Mouse (Mus musculus) brown adipose tissue, adult 24 weeks (tissue): ENCODE data around the gene Trappc6b. TPM values are rescaled to one million over a fixed set of nuclear protein-coding genes. Genes with fewer than 3 reads are reported as not detected.
"Not testable (repeated sequence)": the region's sequence is repeated elsewhere in the genome, so short reads cannot be mapped to it uniquely, and the experiment has no call there.

Experiments used
- H3K27ac ChIP-seq: fragments of 200-500 bp; replicated peaks from 2 replicates; pipeline ENCODE4 v1.5.1; 2012; ENCODE audit warnings: low read depth, mild to moderate bottlenecking, low read length
- H3K4me1 ChIP-seq: fragments of 200-500 bp; 2 replicates; pipeline ENCODE4 v1.6.1; 2012; ENCODE audit warnings: low read length, mixed read lengths; ENCODE audit not compliant: control insufficient read depth, insufficient read depth, insufficient read length
- H3K4me3 ChIP-seq: fragments of 200-500 bp; 2 replicates; pipeline ENCODE4 v1.5.1; 2012; ENCODE audit warnings: low read depth, mild to moderate bottlenecking, low read length, moderate library complexity; ENCODE audit not compliant: insufficient read depth
- polyA plus RNA-seq: library from polyadenylated mRNA; stranded (reverse); fragments of >200 nt; gene quantifications from 2 replicates; pipeline ENCODE4 v1.2.4, GENCODE M21; 2012; ENCODE audit not compliant: missing spikeins, insufficient read depth, insufficient read length

The Trappc6b gene
- polyA plus RNA-seq, 1 experiment, result 120 TPM

DNA sequence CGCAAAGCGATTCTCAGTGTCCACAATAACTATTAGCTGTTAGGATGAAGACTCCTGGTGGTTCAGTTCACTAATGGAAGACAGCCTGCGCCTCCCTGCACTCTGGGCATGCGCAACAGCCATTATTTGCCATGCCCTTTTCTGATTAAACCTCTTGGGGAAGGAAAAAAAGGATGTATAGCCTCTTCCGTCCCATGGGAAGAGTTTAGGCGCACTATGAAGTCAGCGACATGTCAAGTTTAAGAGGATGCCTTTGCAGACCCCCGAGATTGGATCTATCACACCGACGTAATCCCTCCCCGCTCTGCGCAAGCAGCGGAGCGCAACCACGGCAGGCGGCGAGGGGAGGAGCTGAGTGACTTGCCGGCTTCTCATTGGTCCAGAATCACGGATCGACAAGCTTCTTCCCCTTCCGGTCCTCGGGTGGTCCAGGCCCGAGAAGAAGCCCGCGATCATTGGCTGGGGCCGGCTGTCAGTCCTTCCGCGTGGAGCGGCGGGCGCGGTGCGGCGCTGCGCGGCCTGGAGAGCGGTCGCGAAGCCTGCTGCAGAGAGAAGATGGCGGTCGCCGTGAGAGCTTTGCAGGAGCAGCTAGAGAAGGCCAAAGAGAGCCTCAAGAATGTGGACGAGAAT, 5.3 kb upstream of the Trappc6b start, which contains the start of gene Pnn:
Pnn (plus strand) TSS at position 437 of the 630 bp plus-strand sequence.
- Histone ChIP-seq H3K27ac (peak within 1 kb of the TSS; percentile 80), H3K4me1 (no peaks in the 10 kb centered on the region), H3K4me3 (peak within 1 kb of the TSS; percentile 94)

DNA sequence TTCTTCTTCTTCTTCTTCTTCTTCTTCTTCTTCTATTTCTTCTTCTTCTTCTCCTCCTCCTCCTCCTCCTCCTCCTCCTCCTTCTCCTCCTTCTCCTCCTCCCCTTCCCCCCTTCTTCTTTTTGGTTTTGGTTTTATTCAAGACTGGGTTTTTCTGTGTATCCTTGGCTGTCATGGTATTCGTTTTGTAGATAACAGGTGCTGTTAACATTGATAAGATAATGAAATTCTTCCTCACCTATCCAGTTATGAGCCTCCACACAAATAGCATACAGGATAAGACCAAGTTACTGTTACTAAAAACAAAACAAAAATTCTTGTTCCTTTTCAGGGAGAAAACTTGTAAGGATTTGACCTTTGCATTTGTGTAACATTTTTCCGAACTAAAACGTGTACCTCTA, 4.5 kb upstream of the Trappc6b start:
- no peaks in the 10 kb centered on the region for H3K4me1 ChIP-seq
- peak overlapping the region; percentile 73 for H3K4me3 ChIP-seq
- H3K27ac ChIP-seq, result peak overlapping the region; percentile 61; the same call in 1 of the 2 replicates

DNA sequence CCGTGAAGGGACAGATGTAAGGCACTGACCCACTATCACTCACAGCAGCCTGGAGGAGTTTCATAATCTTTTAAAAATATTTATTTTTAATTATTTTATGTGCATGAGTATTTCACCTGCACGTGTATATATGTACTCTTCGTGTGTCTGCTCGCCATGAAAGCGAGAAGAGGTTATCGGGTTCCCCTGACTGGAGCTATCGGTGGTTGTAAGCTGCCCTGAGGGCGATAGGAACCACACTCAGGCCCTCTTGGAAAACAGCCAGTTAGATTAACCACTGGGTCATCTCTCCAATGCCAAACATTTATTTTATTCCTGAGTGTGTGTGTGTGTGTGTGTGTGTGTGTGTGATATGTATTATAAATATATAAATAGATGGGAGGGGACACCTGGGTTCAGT, 3.6 kb upstream of the Trappc6b start:
- Histone ChIP-seq H3K4me3 (no peak overlapping the region), H3K27ac (no peak overlapping the region), H3K4me1 (peaks cover 4% of the 10 kb centered on the region)

DNA sequence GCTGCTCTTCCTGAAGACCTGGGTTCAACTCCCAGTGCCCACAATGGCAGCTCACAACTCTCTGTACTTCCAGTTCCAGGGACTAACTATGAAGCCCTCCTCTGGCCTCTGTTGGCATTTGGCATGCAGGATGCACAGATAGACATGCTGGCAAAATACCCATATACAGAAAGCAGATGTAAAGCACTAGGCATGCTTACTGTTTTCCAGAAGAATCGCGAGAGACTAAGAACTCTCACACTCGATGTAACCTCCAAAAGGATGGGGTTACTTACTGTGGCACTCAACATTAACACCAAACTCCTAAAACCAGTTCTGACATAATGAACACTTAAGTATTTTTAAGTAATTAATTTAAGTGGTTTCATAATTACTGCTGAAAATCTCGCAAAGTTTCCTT, 950 bp downstream of the Trappc6b start:
- Histone ChIP-seq H3K4me3 (peak overlapping the region; percentile 98), H3K27ac (peak overlapping the region; percentile 96), H3K4me1 (peaks cover 18% of the 10 kb centered on the region)

DNA sequence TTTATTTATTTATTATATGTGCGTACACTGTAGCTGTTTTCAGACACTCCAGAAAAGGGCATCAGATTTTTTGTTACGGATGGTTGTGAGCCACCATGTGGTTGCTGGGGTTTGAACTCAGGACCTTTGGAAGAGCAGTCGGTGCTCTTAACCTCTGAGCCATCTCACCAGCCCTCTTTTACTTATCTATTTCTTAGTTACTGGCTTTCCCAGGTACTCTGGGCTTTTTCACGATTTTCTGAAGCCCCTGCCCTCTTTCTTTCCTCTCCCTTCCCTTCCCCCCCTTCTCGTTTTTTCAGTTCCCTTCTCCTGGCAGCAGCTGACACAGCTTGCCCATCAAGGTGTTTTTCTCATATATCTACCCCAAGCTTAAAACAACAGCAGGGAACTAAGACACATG, 3.0 kb downstream of the Trappc6b start:
- not testable (repeated sequence) for H3K4me3 ChIP-seq, H3K27ac ChIP-seq
- peaks cover 26% of the 10 kb centered on the region for H3K4me1 ChIP-seq

DNA sequence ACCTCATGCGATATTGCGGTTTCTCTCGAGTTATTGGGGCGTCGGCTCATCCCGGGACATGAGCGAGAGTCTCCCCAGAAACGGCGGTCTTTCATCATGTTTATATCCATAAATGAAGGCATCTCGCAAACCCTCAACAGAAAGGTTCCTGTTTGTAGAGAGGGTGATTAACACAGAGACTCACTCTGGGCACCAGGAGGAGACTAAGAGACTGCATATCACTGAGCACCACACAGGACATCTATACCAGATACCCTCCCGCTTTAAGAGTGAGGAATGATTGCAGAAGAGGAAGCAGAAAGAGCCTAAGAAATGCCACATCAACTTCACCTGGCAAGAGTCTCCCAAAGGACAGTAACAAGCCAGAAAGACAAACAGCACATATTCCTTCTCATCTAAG, 5.0 kb downstream of the Trappc6b start:
- H3K4me1 ChIP-seq, result peaks cover 26% of the 10 kb centered on the region
- H3K27ac ChIP-seq, result 0 out of 2 replicates have a peak overlapping the region, but pooled peaks have one; percentile 36
- no peak overlapping the region for H3K4me3 ChIP-seq

DNA sequence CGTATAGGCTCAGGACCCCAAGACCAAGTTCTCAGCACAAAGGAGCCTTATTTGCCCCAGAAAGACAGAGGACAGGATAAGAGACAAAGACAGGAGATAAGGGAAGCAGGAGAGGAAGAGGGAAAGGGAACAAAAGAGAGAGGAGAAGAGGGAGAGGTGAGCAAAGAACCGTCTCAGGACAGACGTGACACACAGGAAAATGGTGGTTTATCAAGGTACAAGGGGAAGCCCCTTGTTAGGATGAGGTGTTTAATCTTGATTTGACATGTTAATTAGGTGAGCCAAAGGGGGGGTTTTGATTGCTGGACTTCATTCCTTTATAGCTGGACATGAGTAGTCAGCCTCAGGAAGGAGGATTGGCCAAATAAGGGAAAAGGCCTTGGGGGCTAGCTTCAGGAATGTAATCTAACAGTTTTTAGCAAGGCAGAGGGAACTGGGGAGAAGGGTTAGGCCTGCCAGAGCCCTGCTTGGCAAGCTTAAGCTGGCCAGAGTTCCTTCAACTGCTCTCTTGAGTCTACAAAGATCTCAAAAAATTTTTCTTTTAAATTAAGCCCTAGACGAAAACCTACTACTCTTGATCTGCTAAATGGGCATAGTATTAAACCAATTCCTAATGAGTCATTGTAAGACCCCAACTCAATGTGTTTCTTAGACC, 5.9 kb downstream of the Trappc6b start:
- peaks cover 26% of the 10 kb centered on the region for H3K4me1 ChIP-seq
- H3K27ac ChIP-seq, result peak overlapping the region; percentile 92
- no peak overlapping the region for H3K4me3 ChIP-seq

DNA sequence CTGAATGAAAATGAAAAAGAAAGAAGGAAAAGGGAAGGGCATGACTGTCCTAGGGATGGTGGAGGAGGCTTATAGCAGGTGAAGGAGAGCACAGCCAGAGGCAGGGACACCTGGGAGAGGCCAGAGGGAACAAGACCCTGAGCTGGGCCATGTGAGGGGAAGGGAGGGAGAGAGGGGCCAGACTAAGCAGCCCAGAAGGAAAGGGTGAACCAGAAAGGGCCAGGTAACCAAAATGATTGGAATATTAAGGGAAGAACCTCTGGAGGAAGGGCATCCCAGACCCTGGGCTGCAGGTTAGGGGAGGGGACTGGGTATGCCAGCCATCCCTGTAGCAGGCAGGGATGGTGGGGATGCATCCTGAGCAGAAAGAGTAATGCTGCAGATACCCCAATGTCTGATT, 7.3 kb downstream of the Trappc6b start:
- H3K4me3 ChIP-seq, result no peak overlapping the region
- no peak overlapping the region for H3K27ac ChIP-seq
- H3K4me1 ChIP-seq, result peaks cover 18% of the 10 kb centered on the region

DNA sequence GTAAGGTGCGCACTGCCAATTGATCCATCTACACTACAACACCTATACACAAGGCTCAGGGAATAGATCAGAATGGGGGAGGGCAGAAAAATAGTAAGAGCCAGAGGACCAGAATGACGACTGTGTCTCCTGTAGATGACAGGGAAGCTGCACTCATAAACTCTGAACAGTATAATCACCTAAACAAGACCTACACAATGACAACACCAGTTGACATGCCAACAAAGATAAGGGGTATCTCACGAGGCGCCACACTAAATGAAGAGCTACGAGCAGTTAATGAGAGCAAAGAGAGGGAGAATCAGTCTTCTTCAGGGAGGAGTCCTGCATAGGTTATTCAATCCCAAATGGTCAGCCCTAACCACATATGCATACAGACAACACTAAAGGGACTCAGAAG, 8.1 kb downstream of the Trappc6b start:
- Histone ChIP-seq H3K4me1 (peaks cover 15% of the 10 kb centered on the region), H3K27ac (no peak overlapping the region), H3K4me3 (no peak overlapping the region)

DNA sequence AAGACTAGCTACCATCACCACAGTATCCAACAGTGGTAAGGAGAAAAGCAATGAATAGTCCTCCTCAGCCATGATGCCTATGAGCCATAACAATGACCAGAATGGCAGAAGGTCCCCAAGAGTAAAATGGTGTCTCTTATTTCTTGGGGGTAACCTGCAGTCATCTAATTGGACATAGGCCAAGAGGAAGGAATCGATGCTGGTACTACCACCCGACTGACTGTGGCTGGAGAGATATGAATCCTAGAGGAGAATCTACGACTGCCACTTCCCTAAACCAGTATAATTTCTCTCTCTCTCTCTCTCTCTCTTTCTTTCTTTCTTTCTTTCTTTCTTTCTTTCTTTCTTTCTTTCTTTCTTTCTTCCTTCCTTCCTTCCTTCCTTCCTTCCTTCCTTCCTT, 8.8 kb downstream of the Trappc6b start:
- no peak overlapping the region for H3K27ac ChIP-seq
- H3K4me1 ChIP-seq, result peaks cover 15% of the 10 kb centered on the region
- no peak overlapping the region for H3K4me3 ChIP-seq

DNA sequence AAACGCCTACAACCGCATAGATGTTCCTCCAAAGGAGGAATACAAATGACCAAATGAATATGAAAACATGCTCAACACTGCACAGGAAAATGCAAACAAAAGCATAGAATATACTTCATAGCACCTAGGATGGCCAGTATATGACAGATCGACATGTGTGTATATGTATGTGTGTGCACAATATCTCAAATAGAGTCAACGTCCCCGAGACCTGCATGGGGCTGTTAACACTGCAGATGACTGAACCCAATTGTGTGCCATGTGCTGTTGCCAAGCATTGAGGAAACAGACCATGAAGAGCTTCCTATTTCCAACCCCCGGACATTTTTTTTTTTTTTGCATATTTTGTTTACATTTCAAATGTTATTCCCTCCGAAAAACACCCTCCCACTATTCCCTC, 20.4 kb downstream of the Trappc6b start:
- H3K4me1 ChIP-seq, result no peaks in the 10 kb centered on the region
- no peak overlapping the region for H3K4me3 ChIP-seq
- no peak overlapping the region for H3K27ac ChIP-seq

DNA sequence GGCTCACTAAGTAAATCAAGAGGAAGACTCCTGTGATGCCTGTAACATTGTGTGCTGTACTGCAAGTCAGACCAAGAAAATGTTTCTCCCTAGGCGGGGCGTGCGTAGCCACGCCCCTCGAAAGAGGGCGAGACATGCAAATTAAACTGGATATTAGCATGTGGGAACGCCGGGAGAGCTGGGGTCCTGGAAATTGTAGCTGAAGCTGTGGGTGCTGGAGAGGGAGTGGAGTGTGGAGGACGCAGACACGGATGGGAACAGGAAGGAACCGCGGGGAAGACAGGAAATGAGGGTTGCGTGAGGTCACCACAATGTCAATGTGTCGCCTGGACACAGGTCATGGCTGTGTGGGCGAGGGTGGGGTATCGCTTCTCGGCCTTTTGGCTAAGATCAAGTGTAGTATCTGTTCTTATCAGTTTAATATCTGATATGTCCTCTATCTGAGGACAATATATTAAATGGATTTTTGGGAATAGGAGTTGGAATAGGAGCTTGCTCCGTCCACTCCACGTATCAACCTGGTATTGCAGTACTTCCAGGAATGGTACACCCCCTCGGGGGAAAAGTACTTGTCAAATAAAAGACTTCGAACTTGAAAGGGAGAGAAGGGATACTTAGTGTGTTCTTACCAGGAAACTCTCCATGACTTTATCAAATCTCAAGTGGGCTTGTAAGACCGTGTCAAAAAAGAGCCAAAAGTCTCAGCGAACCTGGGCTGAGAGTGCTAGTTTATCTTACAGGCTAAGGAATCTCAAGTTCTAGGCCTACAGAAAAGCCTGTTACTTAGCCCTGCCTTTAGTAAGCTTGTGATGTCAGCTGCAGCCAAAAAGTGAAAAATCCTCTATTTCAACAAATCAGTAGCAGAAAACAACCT, 21.1 kb downstream of the Trappc6b start:
- H3K27ac ChIP-seq, result peak overlapping the region; percentile 89
- H3K4me3 ChIP-seq, result peak overlapping the region; percentile 49
- no peaks in the 10 kb centered on the region for H3K4me1 ChIP-seq

DNA sequence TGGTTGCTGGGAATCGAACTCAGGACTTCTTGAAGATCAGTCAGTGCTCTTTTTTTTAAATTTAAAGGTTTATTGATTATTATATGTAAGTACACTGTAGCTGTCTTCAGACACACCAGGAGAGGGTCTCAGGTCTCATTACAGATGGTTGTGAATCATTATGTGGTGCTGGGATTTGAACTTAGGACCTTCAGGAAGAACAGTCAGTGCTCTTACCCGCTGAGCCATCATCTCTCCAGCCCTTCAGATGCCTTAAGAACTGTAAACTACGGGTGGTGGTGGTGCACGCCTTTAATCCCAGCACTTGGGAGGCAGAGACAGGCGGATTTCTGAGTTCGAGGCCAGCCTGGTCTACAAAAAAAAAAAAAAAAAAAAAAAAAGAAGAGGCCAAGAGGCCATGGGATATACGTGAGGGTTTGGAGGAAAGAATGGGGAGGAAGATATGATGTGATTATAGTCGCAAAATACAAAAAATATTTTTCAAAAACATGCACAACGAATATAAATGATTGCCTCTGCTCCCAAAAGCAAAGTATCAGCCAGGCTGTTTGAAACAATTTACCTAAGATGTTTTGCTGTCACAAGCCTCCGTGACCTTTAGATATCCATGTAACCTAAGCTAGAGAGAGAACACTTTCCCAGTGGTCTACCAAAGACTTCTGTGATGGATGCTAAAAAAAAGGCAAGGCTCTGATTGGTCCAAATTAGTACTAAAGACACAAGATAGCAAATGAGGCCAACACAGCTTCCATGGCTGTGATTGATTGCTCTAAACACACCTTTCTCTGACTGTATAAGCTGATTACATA, 21.9 kb downstream of the Trappc6b start:
- Histone ChIP-seq H3K27ac (no peak overlapping the region), H3K4me1 (no peaks in the 10 kb centered on the region), H3K4me3 (no peak overlapping the region)

DNA sequence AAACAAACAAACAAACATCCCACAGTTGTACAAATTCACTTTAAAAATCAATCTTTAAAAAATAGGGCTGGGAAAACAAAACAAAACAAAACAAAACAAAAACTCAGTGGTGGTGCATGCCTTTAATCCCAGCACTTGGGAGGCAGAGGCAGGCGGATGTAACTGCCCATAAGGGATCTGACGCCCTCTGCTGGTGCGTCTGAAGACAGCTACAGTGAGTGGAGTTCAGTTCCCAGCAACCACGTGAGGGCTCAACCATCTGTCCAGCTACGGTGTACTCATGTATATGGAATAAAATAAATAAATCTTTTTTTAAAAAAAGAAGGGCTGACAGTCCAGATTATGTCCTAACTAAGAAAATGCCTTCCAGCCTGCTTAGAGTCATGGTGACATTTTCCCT, 29.2 kb downstream of the Trappc6b start:
- no peak overlapping the region for H3K27ac ChIP-seq
- H3K4me1 ChIP-seq, result no peaks in the 10 kb centered on the region
- no peak overlapping the region for H3K4me3 ChIP-seq

DNA sequence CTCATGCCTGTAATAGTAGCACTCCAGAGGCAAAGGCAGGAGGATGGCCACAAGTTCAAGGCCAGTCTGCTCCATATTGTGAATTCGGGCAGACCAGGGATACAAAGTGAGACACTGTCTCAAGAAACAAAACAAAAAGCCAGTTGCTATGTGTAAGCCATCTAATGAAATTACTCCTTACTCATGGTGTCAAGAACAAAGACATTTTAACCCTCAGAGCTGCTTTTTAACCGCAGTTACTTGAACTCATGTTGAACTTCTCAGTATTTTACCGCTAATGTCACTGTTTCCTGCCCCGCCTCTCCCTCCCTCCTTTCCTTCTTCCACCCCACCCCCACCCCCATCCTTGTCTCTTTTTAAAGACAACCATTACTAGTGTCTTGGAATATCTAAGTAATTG, 40.0 kb downstream of the Trappc6b start:
- no peak overlapping the region for H3K4me3 ChIP-seq
- no peak overlapping the region for H3K27ac ChIP-seq
- H3K4me1 ChIP-seq, result no peaks in the 10 kb centered on the region
